Mouse (Mus musculus) cortical plate, adult 2 months (tissue): ENCODE data around the gene Borcs8.

Experiments
- CTCF ChIP-seq: fragments of 200-500 bp; IDR thresholded peaks from 2 replicates; pipeline ENCODE4 v1.5.1; 2011; ENCODE audit warnings: mild to moderate bottlenecking, control low read depth, low read length; ENCODE audit not compliant: insufficient read depth; ENCODE audit errors: extremely low read depth
- POLR2A ChIP-seq: fragments of 200-500 bp; IDR thresholded peaks from 2 replicates; pipeline ENCODE4 v1.6.1; 2011; ENCODE audit warnings: mild to moderate bottlenecking, low read length, control low read depth; ENCODE audit not compliant: insufficient read depth; ENCODE audit errors: extremely low read depth

DNA sequence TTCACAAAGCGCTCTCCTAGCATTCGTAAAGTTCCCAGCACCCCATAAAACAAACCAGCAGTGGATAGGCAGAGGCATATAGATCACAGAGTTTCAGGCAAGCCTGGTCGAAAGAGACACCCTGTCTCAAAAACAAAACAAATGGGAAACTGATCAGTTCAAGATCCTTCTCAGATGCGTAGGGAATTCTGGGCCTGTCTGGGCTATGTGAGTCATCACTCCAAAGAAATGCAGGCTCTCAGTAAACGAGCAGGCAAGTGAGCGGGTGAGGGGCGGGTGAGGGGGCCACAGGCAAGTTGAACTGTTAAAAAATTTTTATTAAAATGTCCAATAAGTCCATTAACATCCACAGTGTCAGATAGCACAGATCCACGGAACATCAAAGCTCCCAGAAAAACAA is 46.5 kb upstream of the Borcs8 start:
- TF ChIP-seq CTCF (no peak), POLR2A (no peak)
